Mouse (Mus musculus): ENCODE measurements around the gene Coq10a.

GRCm38 (mm10) chr10:128396017-128396673 lies 27.3 kb upstream of the Coq10a start:
- TF ChIP-seq CTCF (IDR thresholded peaks at IDR 0.05; ENCODE audit: low read depth) (no peak), EP300 (optimal IDR thresholded peaks at IDR 0.05) (no peak)
